Mouse (Mus musculus): ENCODE results near the gene Smox.
"Not testable (repeated sequence)": the region's sequence is repeated elsewhere in the genome, so short reads cannot be mapped to it uniquely, and the experiment has no call there.

Smox gene

DNA sequence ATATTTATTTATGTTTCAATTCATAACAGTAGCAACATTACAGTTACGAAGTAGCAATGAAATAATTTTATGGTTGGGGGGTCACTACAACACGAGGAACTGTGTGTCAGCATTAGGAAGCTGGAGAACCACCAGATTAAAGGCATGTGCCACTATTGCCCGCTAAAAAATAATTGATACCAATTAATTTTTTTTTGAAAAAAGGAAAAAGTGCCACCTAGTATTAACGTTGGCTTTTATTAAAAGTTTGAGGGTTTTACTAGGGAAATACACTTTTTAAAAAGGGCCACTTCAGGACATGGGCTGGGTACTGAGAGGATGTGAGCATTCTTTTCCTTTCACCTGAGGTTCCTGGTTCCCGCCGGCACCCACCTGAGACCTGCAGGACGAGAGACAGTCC lies at the start of gene Smox:
TSS of gene Smox (plus strand) at position 301 of the 400 bp plus-strand sequence.
- DNase-seq (ENCODE audit: inconsistent ontology term): no peak

DNA sequence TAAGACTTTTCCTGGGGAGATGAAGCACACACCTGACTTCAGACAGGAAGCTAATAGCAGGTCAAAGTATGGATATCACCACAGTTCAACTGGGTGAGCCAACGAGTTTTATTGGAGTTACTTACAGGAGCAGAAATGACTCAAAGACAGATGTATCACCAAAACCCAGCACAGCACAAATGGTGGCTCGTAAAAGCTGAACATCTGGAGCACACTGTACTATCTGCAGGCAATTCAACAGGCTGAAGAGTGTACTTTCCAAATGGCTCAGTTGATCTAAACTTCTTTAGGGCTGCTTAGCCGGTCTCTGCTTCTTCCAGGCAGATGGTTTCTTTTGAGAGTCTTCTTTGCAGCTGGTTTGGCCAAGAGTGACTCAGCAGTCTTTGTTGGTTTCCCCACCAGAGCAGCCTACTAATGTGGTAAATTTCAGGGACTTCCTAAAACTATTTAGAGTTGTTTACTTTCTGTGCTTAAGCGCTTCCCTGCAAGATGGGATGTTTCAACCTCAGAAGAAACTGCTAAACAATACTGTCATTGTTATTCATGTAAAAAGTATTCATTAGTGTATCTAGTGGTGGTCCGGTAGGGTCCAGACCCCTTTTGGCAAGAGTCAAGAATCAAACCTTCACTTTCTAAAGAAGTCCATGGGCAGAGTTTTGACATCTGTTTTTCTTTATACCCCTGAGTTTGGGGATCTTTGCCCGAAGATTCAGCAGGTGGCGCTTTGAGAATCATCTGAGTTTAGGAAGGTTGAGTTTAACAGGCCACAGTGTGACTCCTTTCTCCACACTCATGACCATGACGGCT lies 48.0 kb upstream of the Smox start:
- DNase-seq (ENCODE audit: inconsistent ontology term): no peak

DNA sequence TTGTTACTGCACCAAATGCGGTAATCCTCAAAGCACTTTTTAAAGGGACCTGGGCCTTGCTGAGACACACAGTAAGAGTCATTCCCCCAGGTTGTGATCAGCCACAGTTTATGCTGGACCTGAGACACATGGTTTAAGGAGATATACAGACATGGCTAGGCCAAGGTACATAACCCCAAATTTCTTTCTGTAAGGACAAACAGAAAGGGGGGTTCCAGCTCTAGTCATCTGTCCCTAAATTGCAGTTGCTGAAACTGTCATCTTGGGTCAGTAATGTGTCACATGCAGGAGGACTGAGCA lies 47.5 kb upstream of the Smox start:
- no peak for DNase-seq (ENCODE audit: inconsistent ontology term)

- DNase-seq (ENCODE audit: inconsistent ontology term): no peak
These were observed 44.8 kb upstream of the Smox start for GRCm38 (mm10) chr2:131446416-131446982.

GRCm38 (mm10) chr2:131447566-131448330 lies 43.5 kb upstream of the Smox start:
- no peak for DNase-seq (ENCODE audit: inconsistent ontology term)

GRCm38 (mm10) chr2:131448353-131448752 lies 42.9 kb upstream of the Smox start:
- no peak for DNase-seq (ENCODE audit: inconsistent ontology term)

DNA sequence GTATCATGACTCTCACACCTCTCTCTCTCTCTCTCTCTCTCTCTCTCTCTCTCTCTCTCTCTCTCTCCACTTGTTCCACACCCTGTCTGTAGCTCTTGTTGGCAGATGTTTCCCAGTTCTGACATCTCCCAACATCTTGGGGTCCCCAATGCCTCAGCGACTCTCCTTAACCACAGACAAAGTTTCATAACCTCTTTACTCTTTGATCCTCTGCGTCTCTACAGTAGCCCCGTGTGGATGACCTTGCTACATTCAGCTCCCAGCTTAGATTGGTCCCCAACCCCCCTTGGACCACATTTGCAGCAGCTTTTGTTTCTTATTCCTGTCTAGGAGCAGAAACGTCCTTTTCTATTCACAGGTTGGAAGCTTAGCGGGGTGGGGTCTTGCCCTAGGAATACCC lies 41.6 kb upstream of the Smox start:
- no peak for DNase-seq (ENCODE audit: inconsistent ontology term)

- no peak for DNase-seq (ENCODE audit: inconsistent ontology term)
These were observed 40.8 kb upstream of the Smox start for GRCm38 (mm10) chr2:131450491-131450890.

GRCm38 (mm10) chr2:131457728-131458127 lies 33.6 kb upstream of the Smox start:
- no peak for DNase-seq (ENCODE audit: inconsistent ontology term)

DNA sequence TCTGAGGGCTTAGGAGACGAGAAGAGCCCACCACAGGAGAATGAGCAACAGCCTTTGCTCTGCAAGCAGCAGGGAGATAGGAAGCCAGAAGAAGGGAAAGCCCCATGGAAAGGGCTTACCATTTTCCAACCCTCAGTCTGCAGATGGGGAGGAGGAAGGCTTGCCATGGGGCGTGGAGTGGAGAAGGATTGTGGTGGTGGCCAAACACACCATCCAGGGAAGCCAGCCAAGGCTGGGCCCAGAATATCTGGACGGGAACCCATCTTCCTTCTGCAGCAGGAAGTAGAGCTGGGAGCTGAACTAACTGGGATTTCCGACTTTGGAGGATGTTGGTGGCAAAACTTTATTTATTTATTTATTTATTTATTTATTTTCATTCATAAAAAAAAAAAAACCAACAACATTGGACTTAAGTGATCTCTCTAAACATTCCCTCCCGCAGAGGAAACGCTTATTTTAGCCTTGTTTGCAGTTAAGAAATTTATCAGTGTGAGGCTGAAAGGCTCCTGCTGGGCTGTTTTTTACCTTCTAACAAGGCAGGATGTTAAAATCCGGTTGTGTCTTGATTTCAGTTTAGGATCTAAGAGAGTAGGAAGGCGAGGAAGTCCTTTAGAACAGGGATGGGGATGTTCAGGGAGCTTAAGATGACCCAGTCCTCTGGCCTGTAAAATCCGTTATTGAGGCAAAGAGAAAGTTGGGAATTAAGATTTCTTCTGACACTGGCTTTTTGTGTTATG lies 30.2 kb upstream of the Smox start:
- DNase-seq (ENCODE audit: inconsistent ontology term): no peak

GRCm38 (mm10) chr2:131462991-131463390 lies 28.3 kb upstream of the Smox start:
- DNase-seq (ENCODE audit: inconsistent ontology term): peak; percentile 86

DNA sequence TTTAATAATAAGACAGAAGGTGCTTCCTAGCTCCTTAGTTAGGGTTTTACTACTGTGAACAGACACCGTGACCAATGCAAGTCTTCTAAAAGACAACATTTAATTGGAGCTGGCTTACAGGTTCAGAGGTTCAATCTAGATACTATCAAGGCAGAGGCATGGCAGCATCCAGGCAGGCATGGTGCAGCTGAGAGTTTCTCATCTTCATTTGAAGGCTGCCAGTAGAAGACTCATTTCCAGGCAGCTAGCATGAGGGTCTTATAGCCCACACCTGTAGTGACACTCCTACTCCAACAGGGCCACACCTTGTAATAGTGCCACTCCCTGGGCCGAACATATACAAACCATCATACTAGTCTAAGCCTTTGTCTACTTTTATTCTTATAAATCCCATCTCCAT lies 27.1 kb upstream of the Smox start:
- no peak for DNase-seq (ENCODE audit: inconsistent ontology term)

GRCm38 (mm10) chr2:131466732-131467131 lies 24.6 kb upstream of the Smox start:
- no peak for DNase-seq (ENCODE audit: inconsistent ontology term)

GRCm38 (mm10) chr2:131469916-131470315 lies 21.4 kb upstream of the Smox start:
- peak; percentile 68 for DNase-seq (ENCODE audit: inconsistent ontology term)

DNA sequence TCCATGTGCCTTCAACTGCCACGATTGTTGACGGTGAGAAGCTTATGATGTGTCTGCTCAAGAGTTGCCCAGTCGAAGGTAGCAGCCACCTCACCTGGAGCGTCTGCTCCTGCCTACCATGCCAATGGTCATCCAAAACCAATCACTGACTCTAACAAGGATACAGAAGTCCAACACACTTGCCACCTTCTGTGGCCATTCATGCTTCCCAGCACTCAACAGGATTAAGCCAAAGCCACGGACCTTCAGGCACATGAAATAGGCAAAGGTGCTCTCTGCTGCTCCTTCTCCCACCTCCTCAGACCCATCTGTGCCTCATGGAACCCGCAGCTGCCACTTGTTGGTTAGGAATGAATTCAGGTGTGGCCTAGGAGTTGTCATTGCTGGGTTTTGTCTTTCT lies 17.5 kb upstream of the Smox start:
- DNase-seq (ENCODE audit: inconsistent ontology term): no peak

DNA sequence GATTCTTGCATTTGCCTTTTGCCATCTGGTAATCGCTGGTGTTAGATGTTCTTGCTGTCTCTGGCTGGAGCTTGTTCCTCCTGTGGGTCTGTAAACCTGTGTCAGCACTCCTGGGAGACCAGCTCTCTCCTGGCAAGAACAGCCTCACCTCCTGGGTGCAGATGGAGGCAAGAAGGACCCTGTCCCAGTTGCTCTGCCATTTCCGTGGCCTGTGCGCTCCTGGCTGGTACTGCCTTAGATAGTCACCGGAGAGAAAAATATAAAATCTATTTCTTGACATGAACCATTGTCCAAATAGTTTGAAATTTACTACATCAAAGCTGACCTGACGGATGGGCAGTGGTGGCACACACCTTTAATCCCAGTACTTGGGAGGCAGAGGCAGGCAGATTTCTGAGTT lies 14.2 kb upstream of the Smox start:
- not testable (repeated sequence) for DNase-seq (ENCODE audit: inconsistent ontology term)

GRCm38 (mm10) chr2:131477917-131478316 lies 13.4 kb upstream of the Smox start:
- no peak for DNase-seq (ENCODE audit: inconsistent ontology term)

GRCm38 (mm10) chr2:131478349-131478748 lies 12.9 kb upstream of the Smox start:
- peak; percentile 34 for DNase-seq (ENCODE audit: inconsistent ontology term)

- no peak for DNase-seq (ENCODE audit: inconsistent ontology term)
These were observed 12.4 kb upstream of the Smox start for GRCm38 (mm10) chr2:131478916-131479315.

- DNase-seq (ENCODE audit: inconsistent ontology term): no peak
These were observed 9.6 kb upstream of the Smox start for GRCm38 (mm10) chr2:131481733-131482132.

- DNase-seq (ENCODE audit: inconsistent ontology term): no peak
These were observed 8.8 kb upstream of the Smox start for GRCm38 (mm10) chr2:131482478-131482877.

DNA sequence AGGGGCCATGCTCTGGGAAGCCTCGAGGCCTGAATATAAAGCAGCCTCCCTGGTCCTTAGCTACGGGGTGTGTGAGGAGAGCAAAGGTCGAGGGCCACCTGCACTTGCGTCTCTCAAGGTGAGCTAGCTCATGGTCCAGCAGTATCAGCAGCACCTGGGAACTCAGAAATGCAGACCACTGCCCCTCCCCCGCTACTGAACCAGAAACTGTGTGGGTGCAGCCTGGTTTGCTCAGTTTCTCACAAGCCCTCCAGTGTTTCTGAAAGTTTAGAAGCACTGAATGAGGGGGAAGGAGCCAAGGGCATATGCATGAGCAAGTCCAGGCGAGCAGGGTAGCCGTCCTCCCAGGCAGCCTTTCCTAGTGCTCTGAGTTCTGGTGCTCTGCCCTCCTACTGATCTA lies 7.7 kb upstream of the Smox start:
- no peak for DNase-seq (ENCODE audit: inconsistent ontology term)

All from Muller cell, postnatal 12 days (primary cell).